Mouse (Mus musculus) T-helper 17 cell (primary cell): ENCODE data around the gene Ccdc141.

Experiments used
- in situ Hi-C, 2 experiments: fragments of 300-600 bp; cut with MboI, MseI; formaldehyde crosslinking; loops; 1 replicate in 1 of 2; 2 replicates in 1 of 2; pipeline ENCODE4 v1.15.1; 2025; ENCODE audit warnings: high pct_unique_total_duplicates in 2 of 2

Ccdc141 gene

GRCm38 (mm10) chr2:77175411-77175810 lies 5.0 kb upstream of the Ccdc141 start:
- in situ Hi-C loops, result no loop called here

- in situ Hi-C loops, result loop anchor here in 1 of 2 experiments (25.0 kb wide), 1 partner anchor 887 kb away; no protein-coding TSS in a partner anchor
Measured at GRCm38 (mm10) chr2:77174313-77174712, 3.9 kb upstream of the Ccdc141 start.

- in situ Hi-C loops, result loop anchor here in 1 of 2 experiments (25.0 kb wide), 1 partner anchor 887 kb away; no protein-coding TSS in a partner anchor
Measured at GRCm38 (mm10) chr2:77173821-77174220, 3.4 kb upstream of the Ccdc141 start.

- in situ Hi-C loops, result loop anchor here in 1 of 2 experiments (25.0 kb wide), 1 partner anchor 886 kb away; no protein-coding TSS in a partner anchor
Measured at GRCm38 (mm10) chr2:77173366-77173765, 2.9 kb upstream of the Ccdc141 start.

GRCm38 (mm10) chr2:77172241-77172671 lies 1.8 kb upstream of the Ccdc141 start:
- in situ Hi-C loops, result loop anchor here in 1 of 2 experiments (25.0 kb wide), 1 partner anchor 885 kb away; no protein-coding TSS in a partner anchor

GRCm38 (mm10) chr2:77171444-77172240 lies 1.2 kb upstream of the Ccdc141 start:
- in situ Hi-C loops, result loop anchor here in 1 of 2 experiments (25.0 kb wide), 1 partner anchor 884 kb away; no protein-coding TSS in a partner anchor

GRCm38 (mm10) chr2:77169916-77170632 lies 362 bp downstream of the Ccdc141 start:
- in situ Hi-C loops, result loop anchor here in 1 of 2 experiments (25.0 kb wide), 1 partner anchor 883 kb away; no protein-coding TSS in a partner anchor

- in situ Hi-C loops, result loop anchor here in 1 of 2 experiments (25.0 kb wide), 1 partner anchor 882 kb away; no protein-coding TSS in a partner anchor
Measured at GRCm38 (mm10) chr2:77169218-77169617, 1.2 kb downstream of the Ccdc141 start.

GRCm38 (mm10) chr2:77168781-77169180 lies 1.7 kb downstream of the Ccdc141 start:
- in situ Hi-C loops, result loop anchor here in 1 of 2 experiments (25.0 kb wide), 1 partner anchor 881 kb away; no protein-coding TSS in a partner anchor

GRCm38 (mm10) chr2:77168081-77168685 lies 2.3 kb downstream of the Ccdc141 start:
- in situ Hi-C loops, result loop anchor here in 1 of 2 experiments (25.0 kb wide), 1 partner anchor 881 kb away; no protein-coding TSS in a partner anchor

- in situ Hi-C loops, result loop anchor here in 1 of 2 experiments (25.0 kb wide), 1 partner anchor 879 kb away; no protein-coding TSS in a partner anchor
Measured at GRCm38 (mm10) chr2:77166366-77166765, 4.1 kb downstream of the Ccdc141 start.

GRCm38 (mm10) chr2:77164662-77165061 lies 5.8 kb downstream of the Ccdc141 start:
- in situ Hi-C loops, result loop anchor here in 1 of 2 experiments (25.0 kb wide), 1 partner anchor 877 kb away; no protein-coding TSS in a partner anchor

- in situ Hi-C loops, result loop anchor here in 1 of 2 experiments (25.0 kb wide), 1 partner anchor 876 kb away; no protein-coding TSS in a partner anchor
Measured at GRCm38 (mm10) chr2:77163381-77163780, 7.1 kb downstream of the Ccdc141 start.

- in situ Hi-C loops, result loop anchor here in 1 of 2 experiments (25.0 kb wide), 1 partner anchor 875 kb away; no protein-coding TSS in a partner anchor
Measured at GRCm38 (mm10) chr2:77162135-77162534, 8.3 kb downstream of the Ccdc141 start.

- in situ Hi-C loops, result loop anchor here in 1 of 2 experiments (25.0 kb wide), 1 partner anchor 870 kb away; no protein-coding TSS in a partner anchor
Measured at GRCm38 (mm10) chr2:77157546-77157945, 12.9 kb downstream of the Ccdc141 start.

GRCm38 (mm10) chr2:77154080-77154479 lies 16.4 kb downstream of the Ccdc141 start:
- in situ Hi-C loops, result loop anchor here in 1 of 2 experiments (25.0 kb wide), 1 partner anchor 867 kb away; no protein-coding TSS in a partner anchor

GRCm38 (mm10) chr2:77151255-77151654 lies 19.2 kb downstream of the Ccdc141 start:
- in situ Hi-C loops, result loop anchor here in 1 of 2 experiments (25.0 kb wide), 1 partner anchor 864 kb away; no protein-coding TSS in a partner anchor

GRCm38 (mm10) chr2:77149576-77149975 lies 20.9 kb downstream of the Ccdc141 start:
- in situ Hi-C loops, result no loop called here

GRCm38 (mm10) chr2:77148215-77148614 lies 22.2 kb downstream of the Ccdc141 start:
- in situ Hi-C loops, result no loop called here

- in situ Hi-C loops, result no loop called here
Measured at GRCm38 (mm10) chr2:77146968-77147367, 23.5 kb downstream of the Ccdc141 start.

- in situ Hi-C loops, result no loop called here
Measured at GRCm38 (mm10) chr2:77146291-77146690, 24.1 kb downstream of the Ccdc141 start.
